Mouse (Mus musculus) bone marrow macrophage, adult 2 months (primary cell): ENCODE data around the gene Pde3a.

ENCODE experiments used
- CTCF ChIP-seq: IDR thresholded peaks from 2 replicates; pipeline ENCODE4 v1.5.1; 2012; ENCODE audit warnings: low read depth, mild to moderate bottlenecking, low read length, moderate library complexity
- POLR2A ChIP-seq: IDR thresholded peaks from 2 replicates; pipeline ENCODE4 v1.6.1; 2012; ENCODE audit warnings: mild to moderate bottlenecking, low read depth, low read length, borderline replicate concordance

DNA sequence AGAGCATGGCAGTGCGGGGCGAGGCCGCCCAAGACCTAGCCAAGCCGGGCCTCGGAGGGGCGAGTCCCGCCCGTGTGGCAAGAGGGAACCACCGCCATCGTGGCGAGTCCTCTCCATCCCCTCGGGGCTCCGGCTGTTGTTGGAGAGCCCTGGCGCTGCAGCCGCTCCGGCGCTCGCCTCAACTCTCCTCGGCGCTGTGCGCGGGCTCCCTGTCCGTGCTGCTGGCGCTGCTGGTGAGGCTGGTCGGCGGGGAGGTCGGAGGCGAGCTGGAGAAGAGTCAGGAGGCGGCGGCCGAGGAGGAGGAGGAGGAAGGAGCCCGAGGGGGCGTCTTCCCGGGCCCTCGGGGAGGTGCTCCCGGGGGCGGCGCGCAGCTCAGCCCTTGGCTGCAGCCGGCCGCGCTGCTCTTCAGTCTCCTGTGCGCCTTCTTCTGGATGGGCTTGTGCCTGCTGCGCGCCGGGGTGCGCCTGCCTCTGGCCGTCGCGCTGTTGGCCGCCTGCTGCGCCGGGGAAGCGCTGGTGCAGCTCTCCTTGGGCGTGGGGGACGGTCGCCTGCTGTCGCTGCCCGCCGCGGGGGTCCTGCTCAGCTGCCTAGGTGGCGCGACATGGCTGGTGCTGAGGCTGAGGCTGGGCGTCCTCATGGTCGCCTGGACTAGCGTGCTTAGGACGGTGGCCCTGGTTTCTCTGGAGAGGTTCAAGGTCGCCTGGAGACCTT is 671 bp downstream of the Pde3a start:
- no peak for TF ChIP-seq CTCF
- TF ChIP-seq POLR2A, result no peak
